Mouse (Mus musculus) left cerebral cortex, adult 11 months (tissue): ENCODE results near the gene Lrrc74b.

Experiments
- DNase-seq: peaks from one replicate; pipeline ENCODE4 v3.0.0; 2022; ENCODE audit warnings: low spot score

Lrrc74b gene

DNA sequence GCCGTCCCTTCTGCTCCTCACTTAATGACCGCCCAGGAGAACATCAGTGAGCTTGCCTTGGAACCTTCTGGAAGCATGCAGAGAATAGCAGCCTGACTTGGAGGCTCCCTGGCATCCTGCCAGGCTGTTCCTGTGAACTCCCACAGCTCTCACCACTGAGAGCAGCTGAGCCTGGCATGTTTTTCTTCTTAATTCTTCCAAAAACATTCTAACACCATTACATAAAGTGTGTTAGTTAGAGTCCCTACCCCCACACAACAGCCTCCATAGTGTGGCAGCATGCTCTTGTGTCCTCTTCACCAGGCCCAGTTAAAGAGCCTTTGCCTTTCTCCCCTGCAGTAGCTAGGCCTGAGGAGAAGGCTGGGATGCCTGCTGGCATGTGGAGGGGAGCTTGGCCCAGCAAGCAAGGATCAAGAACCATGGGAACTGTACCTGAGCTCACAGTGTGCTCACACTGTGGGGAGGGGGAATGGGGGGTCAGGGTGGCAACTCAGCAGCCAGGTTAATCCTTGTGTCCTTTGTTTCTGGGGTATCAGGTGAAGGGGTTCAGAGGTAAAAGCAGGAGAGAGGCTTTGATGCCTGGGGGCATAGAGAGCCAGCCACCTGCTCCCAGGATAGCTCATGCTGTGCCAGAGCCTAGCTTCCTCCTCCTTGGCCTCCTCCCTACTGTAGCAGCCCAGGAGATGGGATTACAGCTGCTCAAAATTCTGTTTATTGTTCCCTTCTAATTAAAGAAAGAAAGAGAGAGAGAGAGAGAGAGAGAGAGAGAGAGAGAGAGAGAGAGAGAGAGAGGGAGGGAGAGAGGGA lies 64.3 kb downstream of the Lrrc74b start:
- peak; percentile 90 for DNase-seq
